Mouse (Mus musculus) stomach, embryonic 15.5 days (tissue): Measurements from ENCODE around the gene Npas1. TPM values are rescaled to one million over a fixed set of nuclear protein-coding genes. Genes with fewer than 3 reads are reported as not detected.
A peak's percentile ranks its signal among the peaks of the same experiment; 100 is the strongest.

Experiments used
- ATAC-seq: fragments of 200-750 bp; cut with Nextera tagmentation; 2 replicates; pipeline ENCODE4 v1.8.0; 2017; ENCODE audit warnings: low read depth, moderate number of reproducible peaks, moderate TSS enrichment; ENCODE audit not compliant: insufficient read depth, low FRiP score
- H3K27ac ChIP-seq: fragments of 300-500 bp; sonication (generic); 2 replicates; pipeline ENCODE4 v1.5.1; 2015; ENCODE audit warnings: mild to moderate bottlenecking, inconsistent platforms
- H3K27me3 ChIP-seq: fragments of 300-500 bp; sonication (generic); replicated peaks from 2 replicates; pipeline ENCODE4 v1.6.1; 2015; ENCODE audit warnings: inconsistent platforms
- H3K36me3 ChIP-seq: fragments of 300-500 bp; sonication (generic); 2 replicates; pipeline ENCODE4 v1.6.1; 2015; ENCODE audit warnings: inconsistent platforms
- H3K4me1 ChIP-seq: fragments of 300-500 bp; sonication (generic); 2 replicates; pipeline ENCODE4 v1.6.1; 2015; ENCODE audit warnings: inconsistent platforms
- H3K4me2 ChIP-seq: fragments of 300-500 bp; sonication (generic); 2 replicates; pipeline ENCODE4 v1.6.1; 2015; ENCODE audit warnings: mild to moderate bottlenecking, inconsistent platforms
- H3K4me3 ChIP-seq: fragments of 300-500 bp; sonication (generic); replicated peaks from 2 replicates; pipeline ENCODE4 v1.5.1; 2015; ENCODE audit warnings: inconsistent platforms
- H3K9ac ChIP-seq: fragments of 300-500 bp; sonication (generic); 2 replicates; pipeline ENCODE4 v1.6.1; 2015; ENCODE audit warnings: inconsistent platforms
- H3K9me3 ChIP-seq: fragments of 300-500 bp; sonication (generic); 2 replicates; pipeline ENCODE4 v1.6.1; 2016; ENCODE audit warnings: inconsistent platforms
- WGBS: fragments of 180-500 bp; shearing (Covaris S2); methylation state at CpG from one replicate; pipeline ENCODE4 v1.1.7; 2015; 5-methylcytosine and 5-hydroxymethylcytosine counted together
- polyA plus RNA-seq: library from polyadenylated mRNA; unstranded; fragments of >200 nt; fragmentation: Nextera tagmentation; extraction: Ambion mirVana; gene quantifications from 2 replicates; pipeline ENCODE4 v1.2.1, GENCODE M21; 2015

Npas1 gene
- polyA plus RNA-seq, 1 experiment from 2014 or later = 0.33 TPM

- Histone ChIP-seq H3K9me3 (no peaks in the 10 kb centered on the region), H3K4me3 (no peak overlapping the region), H3K9ac (no peak overlapping the region), H3K27ac (no peak overlapping the region), H3K27me3 (peaks cover 27% of the 10 kb centered on the region), H3K4me1 (no peaks in the 10 kb centered on the region), H3K36me3 (no peaks in the 10 kb centered on the region), H3K4me2 (no peak overlapping the region)
- ATAC-seq = no peak
- 37% methylated on average over 5 of the region's 5 CpGs for WGBS
Measured at GRCm38 (mm10) chr7:16468115-16468514, 9.4 kb downstream of the Npas1 start.

DNA sequence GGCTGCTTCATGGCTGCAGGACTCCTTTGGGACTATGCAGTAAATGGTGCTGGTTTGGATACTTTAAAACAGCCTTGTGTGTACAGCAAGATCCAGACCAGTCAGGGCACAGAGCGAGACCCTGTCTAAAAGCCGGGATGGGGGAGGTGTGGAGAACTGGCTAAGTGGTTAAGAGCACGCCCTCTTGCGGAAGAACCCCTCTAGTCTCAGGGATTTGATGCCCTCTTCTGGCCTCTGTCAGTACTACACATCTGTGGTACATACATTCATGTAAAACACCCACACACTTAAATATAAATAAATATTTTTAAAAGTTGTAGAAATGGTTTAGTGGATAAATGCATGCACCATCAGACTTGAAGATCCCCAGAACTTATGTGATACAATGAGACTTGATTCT lies 11.0 kb downstream of the Npas1 start:
- no peaks in the 10 kb centered on the region for H3K4me1 ChIP-seq
- H3K27me3 ChIP-seq = peaks cover 14% of the 10 kb centered on the region
- H3K27ac ChIP-seq = no peak overlapping the region
- 62% methylated on average over 4 of the region's 4 CpGs for WGBS
- no peak overlapping the region for H3K9ac ChIP-seq
- H3K4me2 ChIP-seq = no peak overlapping the region
- H3K36me3 ChIP-seq = no peaks in the 10 kb centered on the region
- no peak for ATAC-seq
- H3K9me3 ChIP-seq = no peaks in the 10 kb centered on the region
- H3K4me3 ChIP-seq = no peak overlapping the region

DNA sequence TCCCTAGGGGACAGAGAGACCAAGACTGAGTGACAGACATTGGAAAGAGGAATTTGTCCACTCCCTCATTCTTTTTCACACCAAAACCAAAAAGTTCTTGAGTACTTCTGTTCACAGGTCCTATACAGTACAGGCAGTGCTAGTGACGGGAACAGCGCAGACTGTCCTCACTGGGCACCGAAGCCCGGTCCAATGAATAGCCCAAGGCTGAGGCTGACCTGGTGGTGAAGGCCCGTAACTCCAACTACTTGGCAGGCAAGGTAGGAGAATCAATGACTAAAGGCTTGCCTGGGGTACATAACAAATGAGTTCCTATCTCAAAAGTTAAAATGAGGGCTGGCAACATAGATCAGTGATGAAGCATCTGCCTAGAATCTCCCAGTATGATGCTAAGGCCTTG lies 12.0 kb downstream of the Npas1 start:
- no peak overlapping the region for H3K4me3 ChIP-seq
- no peak overlapping the region for H3K27ac ChIP-seq
- H3K4me2 ChIP-seq = no peak overlapping the region
- H3K27me3 ChIP-seq = peaks cover 11% of the 10 kb centered on the region; the same call in 1 of the 2 replicates
- no peaks in the 10 kb centered on the region for H3K36me3 ChIP-seq
- H3K4me1 ChIP-seq = no peaks in the 10 kb centered on the region
- no peak for ATAC-seq
- H3K9me3 ChIP-seq = no peaks in the 10 kb centered on the region
- 95% methylated on average over 5 of the region's 5 CpGs for WGBS
- H3K9ac ChIP-seq = no peak overlapping the region

- H3K27ac ChIP-seq = no peak overlapping the region
- H3K27me3 ChIP-seq = peaks cover 8% of the 10 kb centered on the region; the same call in 1 of the 2 replicates
- H3K9me3 ChIP-seq = no peaks in the 10 kb centered on the region
- no peak overlapping the region for H3K4me3 ChIP-seq
- no peak overlapping the region for H3K9ac ChIP-seq
- WGBS = 10% methylated on average over 8 of the region's 8 CpGs
- no peak for ATAC-seq
- no peak overlapping the region for H3K4me2 ChIP-seq
- H3K36me3 ChIP-seq = no peaks in the 10 kb centered on the region
- no peaks in the 10 kb centered on the region for H3K4me1 ChIP-seq
Measured at GRCm38 (mm10) chr7:16465160-16465559, 12.4 kb downstream of the Npas1 start.

- Histone ChIP-seq H3K4me3 (no peak overlapping the region), H3K27ac (no peak overlapping the region), H3K4me1 (no peaks in the 10 kb centered on the region), H3K9ac (no peak overlapping the region), H3K4me2 (no peak overlapping the region), H3K36me3 (no peaks in the 10 kb centered on the region), H3K27me3 (peaks cover 7% of the 10 kb centered on the region; the same call in 1 of the 2 replicates), H3K9me3 (no peaks in the 10 kb centered on the region)
- 2% methylated on average over 14 of the region's 14 CpGs for WGBS
- peak; percentile 20 for ATAC-seq
Measured at GRCm38 (mm10) chr7:16463214-16463613, 14.3 kb downstream of the Npas1 start.

GRCm38 (mm10) chr7:16461705-16462104 lies 15.8 kb downstream of the Npas1 start:
- Histone ChIP-seq H3K27ac (no peak overlapping the region), H3K36me3 (no peaks in the 10 kb centered on the region), H3K4me3 (no peak overlapping the region), H3K4me2 (no peak overlapping the region), H3K9me3 (no peaks in the 10 kb centered on the region), H3K4me1 (no peaks in the 10 kb centered on the region), H3K9ac (no peak overlapping the region), H3K27me3 (peaks cover 7% of the 10 kb centered on the region; the same call in 1 of the 2 replicates)
- no peak for ATAC-seq
- WGBS = 76% methylated on average over 6 of the region's 6 CpGs

DNA sequence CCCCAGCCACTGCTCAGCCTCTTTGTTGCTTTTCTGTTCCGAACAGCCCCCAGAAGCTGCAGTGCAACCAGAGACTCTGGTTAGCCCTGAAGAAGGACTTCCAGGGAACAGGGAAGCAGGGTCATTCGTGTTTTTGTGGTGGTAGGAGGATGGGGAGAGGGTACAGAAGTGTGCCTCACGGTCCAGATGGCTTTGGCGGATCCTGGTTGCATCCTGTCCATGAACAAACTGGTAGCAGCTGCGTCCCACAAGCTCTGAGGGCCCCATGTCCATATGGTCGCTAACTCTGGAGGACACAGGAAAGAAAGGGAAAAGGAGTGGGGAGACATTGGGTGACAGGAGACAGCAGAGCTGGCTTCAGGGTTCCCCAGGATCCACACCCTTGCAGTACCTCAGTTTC lies 16.4 kb downstream of the Npas1 start:
- Histone ChIP-seq H3K4me1 (no peaks in the 10 kb centered on the region), H3K4me3 (no peak overlapping the region), H3K4me2 (no peak overlapping the region), H3K9ac (no peak overlapping the region), H3K36me3 (peaks cover 2% of the 10 kb centered on the region; the same call in 1 of the 2 replicates), H3K27me3 (peaks cover 7% of the 10 kb centered on the region; the same call in 1 of the 2 replicates), H3K9me3 (no peaks in the 10 kb centered on the region), H3K27ac (no peak overlapping the region)
- 56% methylated on average over 6 of the region's 6 CpGs for WGBS
- no peak for ATAC-seq

- no peak overlapping the region for H3K9ac ChIP-seq
- H3K36me3 ChIP-seq = peaks cover 3% of the 10 kb centered on the region; the same call in 1 of the 2 replicates
- peaks cover 7% of the 10 kb centered on the region; the same call in 1 of the 2 replicates for H3K27me3 ChIP-seq
- H3K4me1 ChIP-seq = no peaks in the 10 kb centered on the region
- H3K9me3 ChIP-seq = no peaks in the 10 kb centered on the region
- 50% methylated on average over 13 of the region's 13 CpGs for WGBS
- no peak for ATAC-seq
- no peak overlapping the region for H3K27ac ChIP-seq
- H3K4me2 ChIP-seq = no peak overlapping the region
- H3K4me3 ChIP-seq = no peak overlapping the region
Measured at GRCm38 (mm10) chr7:16460566-16460965, 17.0 kb downstream of the Npas1 start.

- Histone ChIP-seq H3K9me3 (no peaks in the 10 kb centered on the region), H3K4me3 (no peak overlapping the region), H3K36me3 (peaks cover 3% of the 10 kb centered on the region; the same call in 1 of the 2 replicates), H3K4me1 (peaks cover 7% of the 10 kb centered on the region; the same call in 1 of the 2 replicates), H3K27me3 (peaks cover 7% of the 10 kb centered on the region; the same call in 1 of the 2 replicates), H3K9ac (no peak overlapping the region), H3K27ac (no peak overlapping the region), H3K4me2 (no peak overlapping the region)
- WGBS = 76% methylated on average over 5 of the region's 5 CpGs
- ATAC-seq = no peak
Measured at GRCm38 (mm10) chr7:16456289-16456688, 21.2 kb downstream of the Npas1 start.

GRCm38 (mm10) chr7:16455016-16455415 lies 22.5 kb downstream of the Npas1 start:
- Histone ChIP-seq H3K27ac (no peak overlapping the region), H3K4me1 (peaks cover 7% of the 10 kb centered on the region; the same call in 1 of the 2 replicates), H3K9ac (no peak overlapping the region), H3K4me2 (no peak overlapping the region), H3K36me3 (peaks cover 3% of the 10 kb centered on the region; the same call in 1 of the 2 replicates), H3K27me3 (no peaks in the 10 kb centered on the region), H3K4me3 (no peak overlapping the region), H3K9me3 (no peaks in the 10 kb centered on the region)
- ATAC-seq = no peak
- WGBS = 89% methylated on average over 14 of the region's 14 CpGs

- no peaks in the 10 kb centered on the region for H3K9me3 ChIP-seq
- peaks cover 7% of the 10 kb centered on the region; the same call in 1 of the 2 replicates for H3K4me1 ChIP-seq
- peaks cover 3% of the 10 kb centered on the region; the same call in 1 of the 2 replicates for H3K36me3 ChIP-seq
- peak overlapping the region; percentile 80 for H3K4me2 ChIP-seq
- no peaks in the 10 kb centered on the region for H3K27me3 ChIP-seq
- H3K4me3 ChIP-seq = peak overlapping the region; percentile 79
- peak overlapping the region; percentile 40; the same call in 1 of the 2 replicates for H3K27ac ChIP-seq
- peak overlapping the region; percentile 49; the same call in 1 of the 2 replicates for H3K9ac ChIP-seq
- peak; percentile 28 for ATAC-seq
- WGBS = 1% methylated on average over 23 of the region's 23 CpGs
Measured at GRCm38 (mm10) chr7:16453118-16453711, 24.3 kb downstream of the Npas1 start.

DNA sequence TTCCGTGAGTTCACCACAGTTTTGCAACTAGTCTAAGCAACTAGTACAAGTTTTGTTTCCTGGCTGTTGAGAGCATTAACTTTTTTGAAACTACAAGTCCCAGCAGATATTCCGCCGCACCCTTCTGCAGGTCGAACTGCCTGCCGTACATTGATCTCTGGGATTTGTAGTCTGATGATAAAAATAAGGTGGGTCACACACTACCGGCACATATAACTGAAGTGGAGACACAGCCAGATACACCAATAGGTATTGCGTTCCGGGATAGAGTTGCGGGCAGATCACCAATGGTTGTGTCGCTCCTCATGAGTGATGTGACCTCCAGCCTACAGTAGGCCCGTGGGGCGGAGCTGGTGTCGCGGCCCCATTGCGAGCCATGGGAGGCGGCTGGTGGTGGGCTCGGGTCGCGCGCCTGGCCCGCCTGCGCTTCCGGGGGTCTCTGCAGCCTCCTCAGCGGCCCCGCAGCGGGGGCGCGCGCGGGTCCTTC lies 24.9 kb downstream of the Npas1 start, which contains the start of gene Tmem160:
Gene Tmem160 (plus strand): TSS at position 193 of the 487 bp plus-strand sequence.
- Histone ChIP-seq H3K27ac (peak within 1 kb of the TSS; percentile 40; the same call in 1 of the 2 replicates), H3K36me3 (peaks cover 3% of the 10 kb centered on the region; the same call in 1 of the 2 replicates), H3K9me3 (no peaks in the 10 kb centered on the region), H3K4me2 (peak within 1 kb of the TSS; percentile 80), H3K4me3 (peak within 1 kb of the TSS; percentile 79), H3K9ac (peak within 1 kb of the TSS; percentile 49; the same call in 1 of the 2 replicates), H3K4me1 (peaks cover 7% of the 10 kb centered on the region; the same call in 1 of the 2 replicates), H3K27me3 (no peaks in the 10 kb centered on the region)
- under 1% methylated on average over 30 of the region's 30 CpGs for WGBS
- peak; percentile 100 for ATAC-seq
